Comparison of ENCODE assay signal across 8 mouse cellular contexts in the genomic region with DNA sequence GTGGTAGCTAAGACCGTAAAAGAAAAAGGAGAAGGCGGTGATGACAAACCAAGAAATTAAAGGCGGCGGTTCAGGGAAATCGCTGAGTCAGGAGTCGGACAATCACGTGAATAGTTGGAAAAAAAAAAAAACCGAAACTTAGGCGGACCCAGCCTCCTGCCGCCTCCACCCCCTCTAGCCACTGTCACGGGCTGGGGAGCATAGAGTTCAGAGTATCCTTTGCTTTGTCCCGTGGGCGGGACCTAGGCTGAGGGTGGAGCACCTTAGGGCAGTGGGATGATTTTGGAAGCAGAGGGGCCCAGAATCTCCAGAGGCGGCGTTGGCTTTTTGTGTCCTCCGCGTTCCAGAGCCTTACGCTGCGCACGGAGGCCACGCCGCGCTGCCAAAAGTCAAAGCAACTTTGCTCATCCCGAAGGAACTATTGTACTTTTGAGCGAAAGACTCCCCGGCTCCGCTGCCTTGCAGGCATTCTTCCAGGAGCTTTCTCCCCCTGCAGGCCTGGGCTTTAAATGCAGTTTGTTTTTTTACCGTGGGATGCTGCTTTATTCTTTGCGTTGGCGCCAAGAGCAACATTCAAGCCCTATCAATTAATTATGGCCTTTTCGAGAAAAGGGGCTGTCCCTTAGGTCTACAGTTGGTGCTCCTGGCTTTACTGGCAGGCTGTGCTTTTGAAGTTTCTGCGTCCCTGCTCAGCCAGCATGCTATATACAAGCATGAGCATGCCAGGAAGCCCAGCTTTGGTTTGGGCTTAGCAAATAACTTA. TPM values are rescaled to one million over a fixed set of nuclear protein-coding genes. Genes with fewer than 3 reads are reported as not detected.
A peak's percentile ranks its signal among the peaks of the same experiment; 100 is the strongest.
DNase-seq lines count a peak whose midpoint lies in the region; ATAC-seq lines count a peak whose summit lies in the region.

No protein-coding gene starts in this region.

- intact Hi-C loops in left cerebral cortex, postnatal 10 days (cut with DNase I), result no loop called here

- ATAC-seq in activated CD4-positive, CD25-positive, alpha-beta regulatory T cell, adult 4 months, result peak; percentile 75
- peak; percentile 84 for ATAC-seq in inflammation-experienced regulatory T-cells, adult 6 months
- ATAC-seq in megakaryocyte-erythroid progenitor cell, adult 5-6 weeks (replicated peaks; ENCODE audit: low FRiP score, low TSS enrichment, poor library complexity, severe bottlenecking), result peak; percentile 99

- peak; percentile 84 for DNase-seq in embryo, embryonic 10 days (ENCODE audit: low spot score)
- peak; percentile 57 for DNase-seq in gastrocnemius, postnatal 10 days
- peak; percentile 32 to 81 for DNase-seq in left cerebral cortex, postnatal 10 days (ENCODE audit: extremely low spot score in 1 of 2, low spot score in 2 of 2)
- DNase-seq in right cerebral cortex, postnatal 25 days, result peak; percentile 27
- DNase-seq in urinary bladder, postnatal 4 days (ENCODE audit: low spot score in 2 of 2), result peak; percentile 72 to 79

RNA-seq across cellular contexts. Expression of a gene that starts 17.5 kb away (rescaled TPM):
- 10 to 100 TPM; 74.5 to 77.5 TPM for polyA plus RNA-seq in activated CD4-positive, CD25-positive, alpha-beta regulatory T cell, adult 4 months (2017; shearing (Covaris generic))
- total RNA-seq in gastrocnemius, postnatal 10 days (2021), result 10 to 100 TPM; 92.1 to 97.4 TPM
- polyA plus RNA-seq in inflammation-experienced regulatory T-cells, adult 6 months (2017; shearing (Covaris generic)), result 100 to 1,000 TPM in 1 of 3 experiments, 10 to 100 TPM in 2; 55.0 to 106 (median 76.3) TPM
- total RNA-seq in left cerebral cortex, postnatal 10 days (2021), result 10 to 100 TPM; 51.0 to 59.0 TPM
- 47.0 and 47.2 TPM in 2 replicates for total RNA-seq in megakaryocyte-erythroid progenitor cell, adult 5-6 weeks (2014; fragmentation: Nextera tagmentation)
- total RNA-seq in megakaryocyte-erythroid progenitor cell, adult 5-6 weeks (2017), result 73.7 and 82.0 TPM in 2 replicates

Comparison
In these comparisons a context has a peak if more than half of its experiments do, and no peak if none do; other contexts are left out.
1. Peak in every context shown above with its lines: DNase-seq and ATAC-seq.
2. DNase-seq: peak in every context shown above with its lines; median percentile 84 in embryo, embryonic 10 days; 76 in urinary bladder, postnatal 4 days; 57 in gastrocnemius, postnatal 10 days; 56 in left cerebral cortex, postnatal 10 days; 27 in right cerebral cortex, postnatal 25 days.